Mouse (Mus musculus) cerebellum, adult 2 months (tissue): ENCODE results near the gene Gsc. TPM values are rescaled to one million over a fixed set of nuclear protein-coding genes. Genes with fewer than 3 reads are reported as not detected.
"Not testable (repeated sequence)": the region's sequence is repeated elsewhere in the genome, so short reads cannot be mapped to it uniquely, and the experiment has no call there.

Experiments used
- DNase-seq, 2 experiments: peaks; one replicate each; pipeline ENCODE4 v3.0.0; 2021
- H3K27ac ChIP-seq: fragments of 200-500 bp; 2 replicates; pipeline ENCODE4 v1.5.1; 2012; ENCODE audit warnings: low read length, control low read depth, inconsistent platforms; ENCODE audit not compliant: insufficient read depth
- H3K27me3 ChIP-seq: fragments of 200-500 bp; 2 replicates; pipeline ENCODE4 v1.6.1; 2012; ENCODE audit warnings: inconsistent platforms, mild to moderate bottlenecking, low read length, moderate library complexity; ENCODE audit not compliant: control insufficient read depth, insufficient read depth
- H3K4me1 ChIP-seq: fragments of 200-500 bp; 2 replicates; pipeline ENCODE4 v1.6.1; 2011; ENCODE audit warnings: low read length; ENCODE audit not compliant: control insufficient read depth, insufficient read depth
- H3K4me3 ChIP-seq: fragments of 200-500 bp; replicated peaks from 2 replicates; pipeline ENCODE3; 2011; ENCODE audit warnings: mild to moderate bottlenecking, low read depth, low read length, control low read depth; ENCODE audit not compliant: insufficient read depth
- CTCF ChIP-seq: fragments of 200-500 bp; IDR thresholded peaks from 2 replicates; pipeline ENCODE4 v1.5.1; 2011; ENCODE audit warnings: low read depth, mild to moderate bottlenecking, control low read depth, low read length, moderate library complexity, borderline replicate concordance; ENCODE audit not compliant: insufficient read depth
- POLR2A ChIP-seq: fragments of 200-500 bp; IDR thresholded peaks from 2 replicates; pipeline ENCODE4 v1.6.1; 2011; ENCODE audit warnings: low read length, control low read depth, borderline replicate concordance; ENCODE audit not compliant: insufficient read depth
- WGBS: fragments of 180-500 bp; shearing (Covaris S2); methylation state at CpG from one replicate; pipeline ENCODE4 v1.1.7; 2018; 5-methylcytosine and 5-hydroxymethylcytosine counted together
- polyA plus RNA-seq: library from polyadenylated mRNA; depleted of rRNA; stranded (reverse); fragments of >200 nt; gene quantifications from 2 replicates; pipeline ENCODE4 v1.2.3, GENCODE M21; 2012

Gsc gene
- polyA plus RNA-seq, 1 experiment: not detected

DNA sequence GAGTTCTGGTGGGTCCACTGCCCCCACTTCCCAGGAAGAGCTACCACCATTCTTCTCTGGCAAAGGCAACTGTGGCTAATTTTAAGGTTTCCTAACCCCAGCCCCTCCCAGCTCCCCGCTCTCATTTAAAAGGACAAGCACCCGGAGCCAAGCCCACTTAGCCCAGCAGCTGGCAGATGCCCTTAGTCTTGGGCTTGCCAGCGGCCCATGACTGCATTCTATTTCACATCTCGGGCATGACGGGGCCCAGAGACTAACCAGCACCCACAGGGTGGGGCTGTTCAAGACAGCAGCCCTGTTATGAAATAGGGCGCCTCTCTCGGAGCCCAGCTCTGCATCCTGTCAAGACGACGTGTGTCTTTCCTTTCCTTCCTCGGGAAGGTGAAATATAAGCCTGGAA lies 22.9 kb downstream of the Gsc start:
- TF ChIP-seq POLR2A (no peak), CTCF (no peak)
- no peak for DNase-seq
- H3K27ac ChIP-seq: no peak overlapping the region
- H3K4me1 ChIP-seq: no peaks in the 10 kb centered on the region
- WGBS: 24% methylated on average over 10 of the region's 10 CpGs
- H3K4me3 ChIP-seq: no peak overlapping the region
- H3K27me3 ChIP-seq: no peaks in the 10 kb centered on the region

DNA sequence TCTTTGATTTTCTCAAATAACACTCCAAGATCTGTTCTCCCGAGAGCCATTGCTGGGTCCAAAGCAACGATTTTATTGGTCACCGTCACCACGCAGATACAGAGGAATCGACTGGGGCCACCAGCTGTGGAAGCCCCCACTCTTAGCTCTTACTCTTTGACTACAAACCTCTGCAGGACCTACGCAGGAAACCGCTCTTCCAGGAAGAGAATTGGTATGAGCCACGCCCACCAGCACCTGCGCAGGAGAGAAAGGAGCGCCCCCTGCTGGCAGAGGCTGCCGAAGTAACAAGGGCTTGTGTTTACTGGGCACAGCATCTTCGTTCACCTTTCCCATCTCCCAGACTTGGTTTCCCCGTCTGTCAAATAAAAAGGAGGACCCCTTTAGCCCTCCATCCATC lies 25.0 kb downstream of the Gsc start:
- 34% methylated on average over 13 of the region's 13 CpGs for WGBS
- DNase-seq: peak; percentile 23 to 46
- TF ChIP-seq CTCF (peak; percentile 55; the same call in 1 of the 2 replicates), POLR2A (no peak)
- H3K27me3 ChIP-seq: no peaks in the 10 kb centered on the region
- no peak overlapping the region for H3K4me3 ChIP-seq
- no peaks in the 10 kb centered on the region for H3K4me1 ChIP-seq
- no peak overlapping the region for H3K27ac ChIP-seq

DNA sequence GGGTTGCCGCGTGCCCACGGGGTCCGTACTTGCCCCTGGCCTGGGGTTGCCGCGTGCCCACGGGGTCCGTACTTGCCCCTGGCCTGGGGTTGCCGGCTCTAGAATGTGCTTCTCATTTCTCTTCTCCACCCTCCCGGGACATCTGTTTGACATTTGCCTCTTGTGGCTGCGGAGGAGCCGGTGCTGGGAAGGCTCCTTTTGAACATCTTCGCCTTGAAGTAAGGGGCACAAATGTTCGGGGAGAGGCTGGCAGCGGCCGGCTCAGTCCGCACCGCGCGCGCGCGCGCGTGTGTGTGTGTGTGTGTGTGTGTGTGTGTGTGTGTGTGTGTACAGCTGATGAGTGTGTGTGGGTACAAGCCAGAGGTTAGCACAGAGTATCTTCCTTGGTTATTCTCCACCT lies 26.1 kb downstream of the Gsc start:
- not testable (repeated sequence) for H3K27ac ChIP-seq

DNA sequence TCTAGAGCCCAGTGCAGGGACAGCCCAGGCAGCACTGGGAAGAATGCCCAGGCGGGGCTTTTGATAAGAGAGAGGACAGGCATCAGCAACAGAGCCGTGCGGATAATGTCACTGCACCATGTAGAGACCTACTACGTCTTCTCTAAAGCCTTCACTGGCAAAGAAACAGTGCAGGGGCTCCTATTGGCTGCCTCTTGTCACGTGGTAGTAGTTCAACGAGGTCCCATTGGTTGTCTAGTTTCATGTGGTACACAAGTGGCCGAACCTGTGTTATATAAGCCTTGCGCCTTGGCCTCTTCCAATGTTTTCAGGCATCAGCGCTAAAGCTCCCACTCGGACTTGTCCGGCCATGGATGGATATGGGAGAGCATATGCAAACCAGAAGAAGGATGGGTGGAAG lies 29.4 kb downstream of the Gsc start:
- DNase-seq: no peak
- Histone ChIP-seq H3K4me1 (no peaks in the 10 kb centered on the region), H3K27me3 (no peaks in the 10 kb centered on the region), H3K27ac (no peak overlapping the region), H3K4me3 (no peak overlapping the region)
- TF ChIP-seq CTCF: no peak
- no peak for TF ChIP-seq POLR2A
- WGBS: 91% methylated on average over 11 of the region's 11 CpGs

More for the DNA sequence above, 26.1 kb downstream of the Gsc start:
- H3K4me3 ChIP-seq, H3K4me1 ChIP-seq, DNase-seq, H3K27me3 ChIP-seq: not testable (repeated sequence)
- WGBS: 87% methylated on average over 25 of the region's 25 CpGs

DNA sequence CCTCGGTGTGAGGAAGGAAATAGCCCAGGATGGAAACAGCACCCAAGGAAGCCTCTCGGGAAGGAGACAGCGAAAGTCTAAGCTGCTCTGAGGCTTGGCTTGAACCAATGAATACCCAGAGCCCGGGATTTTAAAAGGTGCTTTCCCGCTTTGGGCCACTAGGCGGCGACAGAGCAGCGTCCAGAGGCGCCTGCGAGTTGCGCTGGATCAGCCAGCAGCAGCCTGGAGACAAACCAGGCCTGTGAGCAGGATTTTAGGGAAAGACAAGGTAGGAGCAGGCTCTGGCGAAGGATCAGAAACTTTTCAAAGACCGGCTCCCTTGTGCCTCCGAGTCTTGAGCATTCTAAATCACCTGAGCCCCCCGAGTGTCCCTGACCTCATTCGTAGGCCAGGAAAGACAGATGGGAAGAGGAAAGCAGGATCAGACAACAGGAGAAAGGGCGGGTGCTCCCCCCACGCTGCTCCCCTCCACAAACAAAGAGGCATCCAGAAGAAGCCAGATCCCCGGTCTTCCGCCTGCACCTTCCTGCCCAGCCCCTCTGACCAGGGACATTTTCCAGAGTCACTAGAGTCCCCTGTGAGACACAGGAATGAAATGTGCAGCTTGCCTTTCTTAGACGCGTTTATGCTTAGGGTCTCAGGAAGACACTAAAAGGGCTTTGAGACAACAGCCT lies 32.9 kb downstream of the Gsc start:
- H3K27me3 ChIP-seq: no peaks in the 10 kb centered on the region
- TF ChIP-seq CTCF (peak; percentile 78), POLR2A (no peak)
- H3K4me1 ChIP-seq: no peaks in the 10 kb centered on the region
- peak; percentile 74 to 89 for DNase-seq
- no peak overlapping the region for H3K27ac ChIP-seq
- no peak overlapping the region for H3K4me3 ChIP-seq
- WGBS: 15% methylated on average over 22 of the region's 22 CpGs

DNA sequence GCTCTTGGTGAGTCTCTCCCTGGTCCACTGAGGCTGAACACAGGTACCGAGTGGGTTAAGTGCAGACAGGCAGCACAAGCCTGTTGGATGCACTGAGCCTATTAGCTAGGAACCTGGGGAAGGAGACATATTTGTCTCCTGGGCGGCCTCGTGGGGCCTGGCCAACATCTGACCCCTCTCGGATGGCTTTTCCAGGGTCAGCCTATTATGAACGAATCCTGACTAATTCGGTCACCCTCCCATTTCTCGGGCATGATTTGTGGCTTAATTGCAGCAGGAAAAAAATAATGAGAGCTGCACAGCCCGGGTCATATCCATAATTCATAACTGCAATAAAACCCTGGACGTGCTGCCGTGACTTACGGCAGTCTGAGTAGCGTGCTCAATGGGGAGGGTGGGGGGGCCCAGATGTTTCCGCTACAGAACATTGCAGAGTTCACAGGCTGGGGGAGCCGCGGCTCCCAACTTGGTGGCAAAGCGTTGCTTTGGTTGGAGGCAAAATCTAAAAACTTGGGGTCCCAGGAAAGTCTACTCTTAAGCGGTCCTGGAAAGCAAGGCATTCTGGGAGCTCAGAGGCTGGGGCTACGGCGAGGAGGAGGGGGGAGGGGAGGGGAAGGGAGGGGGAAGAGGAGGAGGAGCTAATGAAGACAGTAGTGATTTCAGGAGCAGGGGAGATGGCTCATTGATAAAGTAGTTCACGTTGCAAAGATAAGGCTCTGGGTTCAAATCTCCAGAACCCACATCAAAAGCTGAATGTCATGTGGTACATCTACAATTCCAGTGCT lies 39.0 kb downstream of the Gsc start:
- H3K4me1 ChIP-seq: no peaks in the 10 kb centered on the region
- TF ChIP-seq CTCF: no peak
- no peak for TF ChIP-seq POLR2A
- H3K4me3 ChIP-seq: no peak overlapping the region
- H3K27me3 ChIP-seq: no peaks in the 10 kb centered on the region
- H3K27ac ChIP-seq: no peak overlapping the region
- no peak for DNase-seq
- 75% methylated on average over 20 of the region's 20 CpGs for WGBS

DNA sequence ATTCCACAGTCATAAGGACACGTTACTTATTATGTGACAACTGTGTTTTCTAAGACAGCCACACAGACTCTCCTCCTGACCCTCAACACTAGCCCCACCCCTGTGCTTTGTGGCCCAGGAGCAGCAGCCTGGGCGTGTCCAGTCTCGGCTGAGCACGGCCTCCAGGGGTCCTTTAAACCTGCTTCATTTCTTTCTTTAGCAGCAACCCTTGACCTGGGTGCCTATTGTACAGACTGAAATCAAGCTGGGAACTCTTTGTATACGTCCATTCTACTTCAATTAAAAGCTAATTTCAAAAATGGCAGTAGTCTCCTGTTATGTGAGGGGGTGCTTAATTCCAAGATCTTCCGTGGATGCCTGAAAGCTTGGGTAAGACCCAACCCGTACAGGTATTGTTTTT lies 39.9 kb downstream of the Gsc start:
- H3K27ac ChIP-seq: no peak overlapping the region
- WGBS: 56% methylated on average over 7 of the region's 7 CpGs
- H3K27me3 ChIP-seq: no peaks in the 10 kb centered on the region
- H3K4me3 ChIP-seq: no peak overlapping the region
- no peak for DNase-seq
- H3K4me1 ChIP-seq: no peaks in the 10 kb centered on the region
- TF ChIP-seq POLR2A (no peak), CTCF (no peak)

DNA sequence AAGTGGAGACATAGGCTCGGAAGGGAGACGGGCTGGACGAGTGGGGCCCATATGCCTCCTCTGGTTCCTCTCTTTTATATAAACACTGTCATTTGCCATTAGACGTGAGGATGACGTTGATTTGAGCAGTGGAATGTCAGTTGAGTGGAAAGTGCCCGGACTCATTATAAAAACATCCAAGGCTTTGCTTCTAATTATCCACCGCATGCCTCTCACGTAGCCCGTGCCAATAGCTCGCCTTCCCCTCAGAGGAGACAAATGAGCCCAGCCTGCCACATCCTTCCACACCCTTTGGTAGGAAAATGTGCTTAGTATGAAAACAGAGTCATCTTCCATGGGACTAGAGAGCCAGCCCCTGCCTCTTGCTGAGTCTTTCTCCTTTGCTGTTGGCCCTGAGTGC lies 41.8 kb downstream of the Gsc start:
- DNase-seq: no peak
- no peaks in the 10 kb centered on the region for H3K27me3 ChIP-seq
- 61% methylated on average over 10 of the region's 10 CpGs for WGBS
- TF ChIP-seq POLR2A (no peak), CTCF (no peak)
- H3K27ac ChIP-seq: no peak overlapping the region
- H3K4me1 ChIP-seq: no peaks in the 10 kb centered on the region
- H3K4me3 ChIP-seq: no peak overlapping the region
